Mouse (Mus musculus): ENCODE results near the gene Zfp428. TPM values are rescaled to one million over a fixed set of nuclear protein-coding genes. Genes with fewer than 3 reads are reported as not detected.

The Zfp428 gene
- total and polyA plus RNA-seq, 3 experiments = 1.7 to 39.9 (median 4.4) TPM

GRCm38 (mm10) chr7:24472937-24473336 lies 33.9 kb upstream of the Zfp428 start:
- TF ChIP-seq CTCF (IDR thresholded peaks at IDR 0.05; ENCODE audit: low read depth, low read length) (peak; percentile 85), GATA2 (IDR thresholded peaks at IDR 0.05; ENCODE audit: borderline replicate concordance, low read depth, low read length) (no peak)
- no peak overlapping the region for H3K4me3 ChIP-seq (ENCODE audit: low read depth, low read length)
- peaks cover 5% of the 10 kb centered on the region for H3K27me3 ChIP-seq (ENCODE audit: insufficient read depth, low read length)
- H3K9me3 ChIP-seq (replicated peaks) = 0 out of 2 replicates have a peak, but pooled peaks cover 2% of the 10 kb centered on the region
- no peak for DNase-seq (ENCODE audit: low spot score)
- no peak for ATAC-seq (ENCODE audit: extremely low read depth, insufficient number of reproducible peaks, low FRiP score, poor library complexity, severe bottlenecking)
- H3K36me3 ChIP-seq (replicated peaks) = no peaks in the 10 kb centered on the region
- H3K4me1 ChIP-seq (ENCODE audit: insufficient read depth, low read depth, low read length) = no peaks in the 10 kb centered on the region; the same call in 1 of the 2 replicates

GRCm38 (mm10) chr7:24473913-24474529 lies 32.8 kb upstream of the Zfp428 start:
- DNase-seq (ENCODE audit: low spot score) (peak; percentile 63), ATAC-seq (ENCODE audit: extremely low read depth, insufficient number of reproducible peaks, low FRiP score, poor library complexity, severe bottlenecking) (no peak; the same call in 1 of the 2 replicates)
- peaks cover 4% of the 10 kb centered on the region for H3K27me3 ChIP-seq (ENCODE audit: insufficient read depth, low read length)
- H3K4me1 ChIP-seq (ENCODE audit: insufficient read depth, low read depth, low read length) = no peaks in the 10 kb centered on the region; the same call in 1 of the 2 replicates
- TF ChIP-seq TAL1 (conservative IDR thresholded peaks at IDR 0.05; ENCODE audit: low read depth, low read length) (no peak), POLR2AphosphoS5 (IDR thresholded peaks at IDR 0.05; ENCODE audit: insufficient replicate concordance, low read depth, low read length) (no peak), CTCF (IDR thresholded peaks at IDR 0.05; ENCODE audit: low read depth, low read length) (peak; percentile 93), GATA2 (IDR thresholded peaks at IDR 0.05; ENCODE audit: borderline replicate concordance, low read depth, low read length) (no peak), GATA1 (IDR thresholded peaks at IDR 0.05; ENCODE audit: borderline replicate concordance, low read length) (no peak)
- H3K4me3 ChIP-seq (ENCODE audit: low read depth, low read length) = no peak overlapping the region
- no peaks in the 10 kb centered on the region for H3K36me3 ChIP-seq (replicated peaks)
- 0 out of 2 replicates have a peak, but pooled peaks cover 2% of the 10 kb centered on the region for H3K9me3 ChIP-seq (replicated peaks)

- Histone ChIP-seq H3K27me3 (ENCODE audit: insufficient read depth, low read length) (peaks cover 10% of the 10 kb centered on the region), H3K36me3 (replicated peaks) (no peaks in the 10 kb centered on the region)
- TF ChIP-seq GATA2 (IDR thresholded peaks at IDR 0.05; ENCODE audit: borderline replicate concordance, low read depth, low read length) = no peak
- no peak for TF ChIP-seq TAL1 (conservative IDR thresholded peaks at IDR 0.05; ENCODE audit: low read depth, low read length)
- TF ChIP-seq GATA1 (IDR thresholded peaks at IDR 0.05; ENCODE audit: borderline replicate concordance, low read length) = no peak
- TF ChIP-seq POLR2AphosphoS5 (IDR thresholded peaks at IDR 0.05; ENCODE audit: insufficient replicate concordance, low read depth, low read length) = no peak
- no peak for TF ChIP-seq CTCF (IDR thresholded peaks at IDR 0.05; ENCODE audit: low read depth, low read length)
Measured at GRCm38 (mm10) chr7:24474811-24475506, 31.8 kb upstream of the Zfp428 start.

GRCm38 (mm10) chr7:24476338-24476737 lies 30.5 kb upstream of the Zfp428 start:
- H3K4me1 ChIP-seq (ENCODE audit: insufficient read depth, low read depth, low read length) = peaks cover under 1% of the 10 kb centered on the region
- ATAC-seq (ENCODE audit: extremely low read depth, insufficient number of reproducible peaks, low FRiP score, poor library complexity, severe bottlenecking) (no peak), DNase-seq (ENCODE audit: low spot score) (no peak)
- H3K9me3 ChIP-seq (replicated peaks) = 0 out of 2 replicates have a peak, but pooled peaks cover 2% of the 10 kb centered on the region
- no peaks in the 10 kb centered on the region for H3K36me3 ChIP-seq (replicated peaks)
- peaks cover 24% of the 10 kb centered on the region for H3K27me3 ChIP-seq (ENCODE audit: insufficient read depth, low read length)
- TF ChIP-seq GATA1 (IDR thresholded peaks at IDR 0.05; ENCODE audit: borderline replicate concordance, low read length) = no peak
- no peak for TF ChIP-seq CTCF (IDR thresholded peaks at IDR 0.05; ENCODE audit: low read depth, low read length)
- no peak for TF ChIP-seq POLR2AphosphoS5 (IDR thresholded peaks at IDR 0.05; ENCODE audit: insufficient replicate concordance, low read depth, low read length)
- no peak for TF ChIP-seq GATA2 (IDR thresholded peaks at IDR 0.05; ENCODE audit: borderline replicate concordance, low read depth, low read length)
- TF ChIP-seq TAL1 (conservative IDR thresholded peaks at IDR 0.05; ENCODE audit: low read depth, low read length) = no peak
- H3K4me3 ChIP-seq (ENCODE audit: low read depth, low read length) = no peak overlapping the region

More at GRCm38 (mm10) chr7:24474811-24475506, 31.8 kb upstream of the Zfp428 start:
- ATAC-seq (ENCODE audit: extremely low read depth, insufficient number of reproducible peaks, low FRiP score, poor library complexity, severe bottlenecking) = no peak
- Histone ChIP-seq H3K4me3 (ENCODE audit: low read depth, low read length) (no peak overlapping the region), H3K4me1 (ENCODE audit: insufficient read depth, low read depth, low read length) (no peaks in the 10 kb centered on the region; the same call in 1 of the 2 replicates), H3K9me3 (replicated peaks) (0 out of 2 replicates have a peak, but pooled peaks cover 2% of the 10 kb centered on the region)
- DNase-seq (ENCODE audit: low spot score) = no peak

GRCm38 (mm10) chr7:24476856-24477255 lies 29.9 kb upstream of the Zfp428 start:
- DNase-seq (ENCODE audit: low spot score) = no peak

GRCm38 (mm10) chr7:24478911-24479310 lies 27.9 kb upstream of the Zfp428 start:
- no peak for ATAC-seq (ENCODE audit: extremely low read depth, insufficient number of reproducible peaks, low FRiP score, poor library complexity, severe bottlenecking)
- no peak for DNase-seq (ENCODE audit: low spot score)
- TF ChIP-seq GATA1 (IDR thresholded peaks at IDR 0.05; ENCODE audit: borderline replicate concordance, low read length) (no peak), CTCF (IDR thresholded peaks at IDR 0.05; ENCODE audit: low read depth, low read length) (no peak), POLR2AphosphoS5 (IDR thresholded peaks at IDR 0.05; ENCODE audit: insufficient replicate concordance, low read depth, low read length) (no peak), TAL1 (conservative IDR thresholded peaks at IDR 0.05; ENCODE audit: low read depth, low read length) (no peak), GATA2 (IDR thresholded peaks at IDR 0.05; ENCODE audit: borderline replicate concordance, low read depth, low read length) (no peak)
- peaks cover 47% of the 10 kb centered on the region for H3K27me3 ChIP-seq (ENCODE audit: insufficient read depth, low read length)
- H3K4me3 ChIP-seq (ENCODE audit: low read depth, low read length) = no peak overlapping the region
- 0 out of 2 replicates have a peak, but pooled peaks cover 6% of the 10 kb centered on the region for H3K9me3 ChIP-seq (replicated peaks)
- no peaks in the 10 kb centered on the region for H3K36me3 ChIP-seq (replicated peaks)
- H3K4me1 ChIP-seq (ENCODE audit: insufficient read depth, low read depth, low read length) = peaks cover 6% of the 10 kb centered on the region

More at GRCm38 (mm10) chr7:24476856-24477255, 29.9 kb upstream of the Zfp428 start:
- Histone ChIP-seq H3K9me3 (replicated peaks) (0 out of 2 replicates have a peak, but pooled peaks cover 6% of the 10 kb centered on the region), H3K4me3 (ENCODE audit: low read depth, low read length) (no peak overlapping the region), H3K27me3 (ENCODE audit: insufficient read depth, low read length) (peaks cover 28% of the 10 kb centered on the region), H3K36me3 (replicated peaks) (no peaks in the 10 kb centered on the region), H3K4me1 (ENCODE audit: insufficient read depth, low read depth, low read length) (peaks cover 6% of the 10 kb centered on the region)
- no peak for ATAC-seq (ENCODE audit: extremely low read depth, insufficient number of reproducible peaks, low FRiP score, poor library complexity, severe bottlenecking)
- TF ChIP-seq POLR2AphosphoS5 (IDR thresholded peaks at IDR 0.05; ENCODE audit: insufficient replicate concordance, low read depth, low read length) = no peak
- no peak for TF ChIP-seq GATA2 (IDR thresholded peaks at IDR 0.05; ENCODE audit: borderline replicate concordance, low read depth, low read length)
- TF ChIP-seq GATA1 (IDR thresholded peaks at IDR 0.05; ENCODE audit: borderline replicate concordance, low read length) = no peak
- TF ChIP-seq CTCF (IDR thresholded peaks at IDR 0.05; ENCODE audit: low read depth, low read length) = no peak
- TF ChIP-seq TAL1 (conservative IDR thresholded peaks at IDR 0.05; ENCODE audit: low read depth, low read length) = no peak
